Mouse (Mus musculus) heart, embryonic 13.5 days (tissue): ENCODE data around the gene Syt6. TPM values are rescaled to one million over a fixed set of nuclear protein-coding genes. Genes with fewer than 3 reads are reported as not detected.

Source experiments
- ATAC-seq: fragments of 200-750 bp; cut with Nextera tagmentation; 2 replicates; pipeline ENCODE4 v1.8.0; 2017; ENCODE audit warnings: moderate TSS enrichment; ENCODE audit not compliant: insufficient number of reproducible peaks, low FRiP score, low TSS enrichment; ENCODE audit errors: extremely low read depth
- H3K27ac ChIP-seq: fragments of 300-500 bp; sonication (generic); replicated peaks from 2 replicates; pipeline ENCODE4 v1.5.1; 2015; ENCODE audit warnings: moderate library complexity, mild to moderate bottlenecking, inconsistent platforms
- H3K27me3 ChIP-seq: fragments of 300-500 bp; sonication (generic); replicated peaks from 2 replicates; pipeline ENCODE4 v1.6.1; 2015; ENCODE audit warnings: mild to moderate bottlenecking, inconsistent platforms
- H3K36me3 ChIP-seq: fragments of 300-500 bp; sonication (generic); 2 replicates; pipeline ENCODE4 v1.6.1; 2015; ENCODE audit warnings: mild to moderate bottlenecking, inconsistent platforms
- H3K4me1 ChIP-seq: fragments of 300-500 bp; sonication (generic); 2 replicates; pipeline ENCODE4 v1.6.1; 2015; ENCODE audit warnings: inconsistent platforms
- H3K4me2 ChIP-seq: fragments of 300-500 bp; sonication (generic); 2 replicates; pipeline ENCODE4 v1.6.1; 2015; ENCODE audit warnings: inconsistent platforms, mild to moderate bottlenecking, moderate library complexity
- H3K4me3 ChIP-seq: fragments of 300-500 bp; sonication (generic); 2 replicates; pipeline ENCODE4 v1.5.1; 2015; ENCODE audit warnings: moderate library complexity, mild to moderate bottlenecking, inconsistent platforms
- H3K9ac ChIP-seq: fragments of 300-500 bp; sonication (generic); 2 replicates; pipeline ENCODE4 v1.6.1; 2015; ENCODE audit warnings: inconsistent platforms, mild to moderate bottlenecking, moderate library complexity
- H3K9me3 ChIP-seq: fragments of 300-500 bp; sonication (generic); 2 replicates; pipeline ENCODE4 v1.6.1; 2016; ENCODE audit warnings: inconsistent platforms
- WGBS: fragments of 180-500 bp; shearing (Covaris S2); methylation state at CpG from one replicate; pipeline ENCODE4 v1.1.7; 2015; ENCODE audit warnings: mixed read lengths; 5-methylcytosine and 5-hydroxymethylcytosine counted together
- microRNA-seq: library from miRNA; unstranded; fragments of <30 nt; microRNA quantifications from one replicate; pipeline ENCODE4, GENCODE M21; 2016
- polyA plus RNA-seq: library from polyadenylated mRNA; unstranded; fragments of >200 nt; fragmentation: Nextera tagmentation; extraction: Ambion mirVana; gene quantifications from 2 replicates; pipeline ENCODE4 v1.2.1, GENCODE M21; 2015

Syt6 gene
- polyA plus RNA-seq, 1 experiment from 2014 or later = 0.17 TPM

DNA sequence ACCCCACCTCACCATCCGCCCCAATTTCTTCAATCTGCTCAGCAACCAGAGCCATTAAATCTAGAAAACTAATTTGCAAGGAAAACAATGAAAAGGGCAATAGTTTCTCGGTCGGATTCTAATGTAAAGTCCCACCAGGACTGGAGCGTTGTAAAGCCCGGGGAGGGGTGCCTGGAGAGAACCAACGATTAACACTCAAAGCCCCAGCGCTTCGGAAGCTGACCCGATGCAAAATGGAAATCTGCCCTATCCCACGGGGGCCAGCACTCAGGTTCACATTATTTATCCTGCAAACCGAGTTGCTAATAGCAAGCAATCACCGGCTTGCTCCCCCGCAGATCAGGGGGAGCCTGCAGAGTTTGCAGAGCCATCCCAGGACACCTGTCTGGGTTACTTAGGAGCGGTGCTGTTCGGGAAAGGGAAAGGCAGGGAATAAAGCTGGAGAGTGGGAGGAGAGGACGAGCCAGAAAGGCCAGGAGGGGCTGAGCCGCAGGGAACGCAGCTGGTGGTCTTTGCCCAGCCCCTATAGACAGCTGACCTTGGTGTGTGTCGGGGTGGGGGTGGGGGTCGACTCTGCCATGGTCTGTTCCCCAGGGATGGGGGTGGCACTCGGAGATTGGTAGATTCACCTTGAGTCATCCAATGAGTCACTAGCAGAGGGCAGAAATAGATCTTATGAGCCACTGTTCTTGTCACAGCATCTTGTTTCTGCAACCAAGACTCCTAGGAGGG, 108.4 kb downstream of the Syt6 start:
- Histone ChIP-seq H3K4me1 (peaks cover 5% of the 10 kb centered on the region), H3K9ac (no peak overlapping the region), H3K9me3 (no peaks in the 10 kb centered on the region), H3K27ac (no peak overlapping the region), H3K27me3 (peaks cover 21% of the 10 kb centered on the region), H3K36me3 (no peaks in the 10 kb centered on the region), H3K4me2 (peak overlapping the region; percentile 55), H3K4me3 (peak overlapping the region; percentile 17; the same call in 1 of the 2 replicates)
- WGBS = 9% methylated on average over 21 of the region's 21 CpGs
- no peak for ATAC-seq

DNA sequence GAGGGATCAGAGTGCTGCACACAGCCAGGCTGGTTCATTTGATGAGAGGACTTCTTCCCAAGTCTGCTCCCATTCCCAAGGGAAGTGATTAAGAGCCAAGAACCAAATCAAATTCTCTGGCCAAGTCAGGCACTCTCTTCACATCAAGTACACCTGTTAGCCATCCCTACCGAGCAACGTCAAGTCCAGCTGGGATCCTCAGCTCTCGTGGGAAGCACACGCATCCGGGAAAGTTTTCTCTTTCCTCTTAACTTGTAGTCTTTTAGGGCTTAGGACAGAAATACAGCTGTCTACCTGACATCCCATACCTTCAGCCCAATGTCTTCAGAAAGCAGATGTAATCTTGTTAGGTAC, 108.9 kb downstream of the Syt6 start:
- 33% methylated on average over 5 of the region's 5 CpGs for WGBS
- no peak for ATAC-seq
- H3K9me3 ChIP-seq = no peaks in the 10 kb centered on the region
- no peaks in the 10 kb centered on the region for H3K36me3 ChIP-seq
- H3K27ac ChIP-seq = no peak overlapping the region
- H3K4me2 ChIP-seq = peak overlapping the region; percentile 55; the same call in 1 of the 2 replicates
- H3K27me3 ChIP-seq = peaks cover 21% of the 10 kb centered on the region
- H3K9ac ChIP-seq = no peak overlapping the region
- H3K4me1 ChIP-seq = peaks cover 5% of the 10 kb centered on the region
- H3K4me3 ChIP-seq = no peak overlapping the region

DNA sequence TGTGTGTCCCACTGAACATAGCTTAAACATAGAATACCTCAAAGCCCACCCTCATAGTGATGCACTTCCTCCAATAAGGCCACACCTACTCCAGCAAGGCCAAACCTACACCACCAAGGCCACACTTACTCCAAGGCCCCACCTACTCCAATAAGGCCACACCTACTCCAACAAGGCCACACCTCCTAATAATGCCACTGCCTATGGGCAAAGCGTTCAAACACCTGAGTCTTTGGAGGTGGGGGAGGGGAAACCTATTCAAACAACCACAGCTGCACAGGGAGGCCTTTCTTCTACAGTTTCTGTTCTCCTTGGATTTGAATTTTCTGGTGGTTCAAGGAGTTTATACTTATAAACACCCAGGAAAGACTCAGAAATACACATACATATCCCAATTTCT, 114.0 kb downstream of the Syt6 start:
- no peak for ATAC-seq
- Histone ChIP-seq H3K9ac (no peak overlapping the region), H3K4me2 (no peak overlapping the region), H3K4me3 (no peak overlapping the region), H3K4me1 (no peaks in the 10 kb centered on the region), H3K9me3 (no peaks in the 10 kb centered on the region), H3K27ac (no peak overlapping the region), H3K27me3 (peaks cover 7% of the 10 kb centered on the region; the same call in 1 of the 2 replicates), H3K36me3 (no peaks in the 10 kb centered on the region)
- 72% methylated on average over 1 of the region's 1 CpGs for WGBS

DNA sequence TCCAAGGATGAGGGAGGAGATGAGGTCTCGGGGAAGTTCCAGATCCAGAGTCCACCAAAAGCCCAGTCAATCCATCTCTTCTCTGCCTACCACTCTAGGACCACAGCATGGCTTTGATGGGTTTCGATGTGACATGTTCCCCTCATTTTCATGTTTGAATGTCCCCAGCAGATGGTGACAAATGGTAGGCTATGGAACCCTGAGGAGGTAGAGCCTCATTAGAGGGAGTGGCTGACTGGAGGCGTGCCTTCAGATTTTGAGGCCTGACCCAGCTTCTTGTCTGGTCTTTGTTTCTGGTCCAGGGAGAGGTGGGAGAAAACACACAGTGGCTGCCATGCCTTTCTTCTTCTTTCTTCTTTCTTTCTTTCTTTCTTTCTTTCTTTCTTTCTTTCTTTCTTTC, 115.5 kb downstream of the Syt6 start:
- Histone ChIP-seq H3K4me1 (no peaks in the 10 kb centered on the region), H3K27me3 (no peaks in the 10 kb centered on the region), H3K36me3 (no peaks in the 10 kb centered on the region), H3K9me3 (no peaks in the 10 kb centered on the region), H3K4me2 (no peak overlapping the region), H3K4me3 (no peak overlapping the region), H3K27ac (no peak overlapping the region), H3K9ac (no peak overlapping the region)
- WGBS = 58% methylated on average over 3 of the region's 3 CpGs
- ATAC-seq = no peak

Small RNA genes within 50 kb of the gene (microRNA-seq; reads per million reads assigned to microRNA genes)
- gene Gm25325 = not detected

Other genes starting within 250 kb of the Syt6 start
- 0.11 TPM in 1 of 2 replicates, not detected in the other for gene Atg4a-ps, start 70.8 kb downstream of the Syt6 start, polyA plus RNA-seq
- gene Olfml3, start 162.8 kb downstream of the Syt6 start, polyA plus RNA-seq = 21.9 and 24.1 TPM in 2 replicates
- not detected in 2 replicates for gene Gm10964, start 164.1 kb downstream of the Syt6 start, polyA plus RNA-seq
- gene Hipk1, start 216.3 kb downstream of the Syt6 start, polyA plus RNA-seq = 8.7 and 9.9 TPM in 2 replicates
- gene Dclre1b, start 234.2 kb downstream of the Syt6 start, polyA plus RNA-seq = 15.4 and 16.8 TPM in 2 replicates
- gene Ap4b1, start 234.3 kb downstream of the Syt6 start, polyA plus RNA-seq = 14.5 and 16.2 TPM in 2 replicates
- gene Gm43064, start 234.3 kb downstream of the Syt6 start, polyA plus RNA-seq = 0.21 and 0.24 TPM in 2 replicates